8 mouse cellular contexts compared by ENCODE assay signal in the genomic region with DNA sequence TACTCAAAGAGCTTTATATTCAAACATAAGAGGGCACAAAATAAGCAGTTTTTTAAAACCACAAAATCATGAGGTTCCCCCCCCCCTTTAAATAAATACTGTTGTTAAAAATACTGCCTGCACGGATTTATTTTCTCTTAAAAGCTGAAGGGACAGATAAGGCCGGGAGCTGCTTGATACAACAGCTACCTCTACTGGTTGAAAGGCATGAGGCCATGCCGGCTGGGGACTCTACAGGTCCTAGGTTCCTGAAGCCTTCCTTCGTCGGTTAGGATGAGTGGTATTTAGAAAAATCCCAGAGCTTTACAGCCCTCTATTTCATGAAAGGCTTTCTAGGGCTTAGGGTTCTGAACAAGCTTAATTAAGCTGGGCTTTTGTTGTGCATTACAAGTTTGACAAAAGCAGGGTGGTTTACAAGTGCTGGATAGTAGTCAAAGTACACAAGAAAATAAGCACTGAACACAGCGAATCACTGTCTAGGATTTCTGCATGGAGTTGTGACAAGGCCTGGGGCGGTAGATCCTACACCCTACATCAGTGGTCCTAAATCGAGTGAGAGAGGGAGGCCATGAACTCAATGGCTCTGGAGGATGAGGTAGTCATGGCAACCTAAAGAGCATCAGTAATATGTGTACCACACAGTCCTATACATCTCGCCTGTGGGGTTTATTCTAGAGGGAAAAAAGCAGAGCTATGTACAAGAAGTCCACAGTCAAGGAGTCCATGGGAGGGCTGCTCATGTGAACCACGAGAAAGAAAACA.
DNase-seq lines count a peak whose midpoint lies in the region; ATAC-seq lines count a peak whose summit lies in the region.

No protein-coding gene starts in this region.

- H3K9ac ChIP-seq in hindbrain, embryonic 15.5 days, result no peak overlapping the region
- no peak overlapping the region for H3K9ac ChIP-seq in lung, embryonic 16.5 days (ENCODE audit: low read length)

- H3K27me3 ChIP-seq in hindbrain, embryonic 15.5 days, result no peaks in the 10 kb centered on the region
- H3K27me3 ChIP-seq in lung, embryonic 16.5 days (ENCODE audit: control insufficient read depth, insufficient read depth, low read depth, low read length), result no peaks in the 10 kb centered on the region

- WGBS in hindbrain, embryonic 15.5 days, result 24% methylated on average over 10 of the region's 10 CpGs
- 41% methylated on average over 10 of the region's 10 CpGs for WGBS in lung, embryonic 16.5 days

- H3K9me3 ChIP-seq in hindbrain, embryonic 15.5 days, result no peaks in the 10 kb centered on the region
- H3K9me3 ChIP-seq in lung, embryonic 16.5 days (ENCODE audit: control insufficient read depth, low read length), result no peaks in the 10 kb centered on the region

- H3K4me3 ChIP-seq in hindbrain, embryonic 15.5 days, result no peak overlapping the region
- no peak overlapping the region for H3K4me3 ChIP-seq in lung, embryonic 16.5 days (ENCODE audit: low read length)

- no peak overlapping the region for H3K4me2 ChIP-seq in hindbrain, embryonic 15.5 days
- H3K4me2 ChIP-seq in lung, embryonic 16.5 days (ENCODE audit: low read depth, low read length), result no peak overlapping the region

- no peak overlapping the region for H3K27ac ChIP-seq in hindbrain, embryonic 15.5 days (replicated peaks)
- H3K27ac ChIP-seq in lung, embryonic 16.5 days (ENCODE audit: low read length), result no peak overlapping the region

- 0 out of 2 replicates have a peak, but pooled peaks cover 16% of the 10 kb centered on the region for H3K4me1 ChIP-seq in hindbrain, embryonic 15.5 days (replicated peaks)
- peaks cover 4% of the 10 kb centered on the region for H3K4me1 ChIP-seq in lung, embryonic 16.5 days (replicated peaks; ENCODE audit: control insufficient read depth, insufficient read depth, low read length)

- peak; percentile 82 for ATAC-seq in hindbrain, embryonic 15.5 days (ENCODE audit: low FRiP score, low read depth)
- ATAC-seq in lung, embryonic 16.5 days (ENCODE audit: low read depth), result peak; percentile 67; the same call in 1 of the 2 replicates
- no peak for ATAC-seq in erythroblast, adult 5-6 weeks (replicated peaks; ENCODE audit: low FRiP score, poor library complexity, severe bottlenecking)

- DNase-seq in layer of hippocampus, adult 11-12 months (ENCODE audit: low spot score), result peak; percentile 57
- DNase-seq in layer of hippocampus, adult 9-10 months (ENCODE audit: low spot score), result no peak
- DNase-seq in R1 (ENCODE audit: low read depth, low spot score), result peak; percentile 30
- peak; percentile 17 for DNase-seq in embryo, embryonic 11.5 days (ENCODE audit: low read depth, low spot score)
- peak; percentile 15 for DNase-seq in skeletal muscle tissue, adult 2 months (ENCODE audit: low read depth, low spot score)

- no peaks in the 10 kb centered on the region for H3K36me3 ChIP-seq in hindbrain, embryonic 15.5 days
- H3K36me3 ChIP-seq in lung, embryonic 16.5 days (ENCODE audit: control insufficient read depth, insufficient read depth, low read length), result no peaks in the 10 kb centered on the region
